Mouse (Mus musculus) inflammation-experienced regulatory T-cells, adult 6 months (primary cell): ENCODE data around the gene Trpc1. TPM values are rescaled to one million over a fixed set of nuclear protein-coding genes. Genes with fewer than 3 reads are reported as not detected.

Experiments used
- ATAC-seq: one replicate; pipeline ENCODE4 v1.8.0; 2017
- polyA plus RNA-seq, 3 experiments: library from polyadenylated mRNA; unstranded; fragments of 100-300 nt; shearing (Covaris generic); gene quantifications; one replicate each; pipeline ENCODE4 v1.2.1; 2017

The Trpc1 gene
- polyA plus RNA-seq, 3 experiments from 2014 or later: 0.34 to 0.60 (median 0.38) TPM

DNA sequence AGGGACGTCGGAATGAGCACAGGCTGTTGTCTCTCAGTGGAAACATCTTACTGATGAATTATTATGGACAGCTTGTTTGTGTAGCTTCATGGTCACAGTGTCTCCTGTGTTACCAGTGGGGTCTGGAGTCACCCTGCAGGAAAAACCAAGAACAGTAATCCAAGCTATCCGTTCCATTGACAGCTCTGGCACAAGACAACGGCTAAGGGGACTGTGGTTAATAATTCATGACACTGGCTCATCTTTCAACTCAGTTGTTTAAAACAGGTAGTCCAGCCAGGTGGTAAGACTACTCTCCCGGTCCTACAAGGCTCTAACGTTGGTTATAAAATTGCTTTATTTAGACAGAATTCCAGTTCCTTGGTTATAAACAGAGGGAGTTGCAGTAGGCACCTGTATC is 53.6 kb downstream of the Trpc1 start:
- ATAC-seq: no peak

DNA sequence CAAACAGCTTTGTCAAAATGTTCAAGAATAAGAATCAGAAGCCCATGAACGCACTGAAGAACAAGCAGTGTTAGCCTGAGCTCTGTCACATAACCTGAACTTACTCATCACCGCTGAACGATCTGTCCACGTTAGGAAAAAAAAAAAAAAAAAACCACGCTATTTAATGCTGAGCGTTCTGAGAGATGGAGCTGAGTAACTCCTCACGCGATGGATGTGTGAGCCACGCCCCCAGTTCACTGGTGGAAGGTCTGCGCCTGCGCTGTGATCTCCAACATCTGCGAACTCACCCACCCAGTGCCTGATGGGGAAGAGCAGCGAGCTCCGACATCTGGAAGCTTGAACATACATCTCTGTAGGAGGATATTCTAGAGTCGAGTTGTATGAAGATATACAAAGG is 55.2 kb downstream of the Trpc1 start:
- no peak for ATAC-seq

GRCm38 (mm10) chr9:95694526-95694925 is 55.6 kb downstream of the Trpc1 start:
- no peak for ATAC-seq

- ATAC-seq: no peak
Observed at GRCm38 (mm10) chr9:95693528-95694100, 56.6 kb downstream of the Trpc1 start.

GRCm38 (mm10) chr9:95692823-95693222 is 57.4 kb downstream of the Trpc1 start:
- ATAC-seq: no peak

DNA sequence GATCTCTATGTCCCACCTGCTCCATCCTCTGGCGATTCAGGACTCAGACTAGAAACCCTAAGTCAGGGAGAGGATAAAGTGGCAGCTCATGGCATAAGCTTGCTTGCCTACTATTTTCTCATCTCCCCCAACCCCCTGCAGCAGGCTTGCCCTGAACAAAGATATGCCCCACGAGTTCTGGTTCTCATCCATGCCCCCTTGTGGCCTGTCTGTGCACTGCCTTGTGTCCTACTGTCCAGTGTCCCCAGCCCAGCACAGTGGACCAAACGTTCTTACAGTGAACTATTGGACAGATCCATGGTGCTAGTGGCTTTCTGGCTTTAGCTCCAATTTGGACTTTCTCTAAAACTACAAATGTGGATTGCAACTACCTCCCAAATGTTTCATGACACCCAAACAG is 62.1 kb downstream of the Trpc1 start:
- no peak for ATAC-seq

DNA sequence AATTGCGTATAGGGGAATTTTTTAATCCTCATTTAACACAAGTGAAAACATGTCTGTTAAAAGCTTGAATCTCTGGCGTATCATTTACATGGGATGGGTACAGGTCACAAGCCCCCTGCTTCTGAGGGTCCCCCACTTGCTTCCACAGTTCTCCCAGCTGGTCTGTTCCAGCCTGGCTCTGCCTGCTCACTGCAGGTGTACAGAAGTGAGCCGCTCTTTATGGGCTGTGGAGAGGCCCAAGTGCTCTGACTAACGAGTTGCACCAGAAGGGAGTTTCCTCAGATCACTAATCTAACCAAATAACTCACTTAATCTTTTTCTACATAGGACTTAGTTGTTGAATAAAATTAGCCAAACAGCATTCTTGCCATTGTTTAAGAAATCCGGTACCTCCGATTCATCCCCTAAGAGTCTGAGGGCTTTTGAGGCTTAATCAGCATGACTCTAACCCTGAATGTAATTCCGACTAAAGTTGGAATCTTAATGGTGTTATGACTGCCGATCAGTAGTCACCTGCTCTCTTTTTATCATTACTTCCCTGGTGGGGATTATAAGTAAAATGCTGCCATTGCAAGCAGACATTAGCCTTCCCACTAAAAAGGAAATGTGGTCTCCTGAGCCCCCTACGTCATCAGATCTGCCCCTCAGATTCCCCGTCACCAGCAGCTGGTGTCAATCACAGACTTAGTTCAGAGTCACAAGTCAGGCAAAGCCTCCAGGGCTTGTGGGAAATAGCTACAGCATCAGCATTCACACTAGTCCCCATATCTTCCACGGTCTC is 64.3 kb downstream of the Trpc1 start:
- no peak for ATAC-seq

GRCm38 (mm10) chr9:95680691-95681090 is 69.5 kb downstream of the Trpc1 start:
- no peak for ATAC-seq

GRCm38 (mm10) chr9:95679966-95680365 is 70.2 kb downstream of the Trpc1 start:
- ATAC-seq: no peak

DNA sequence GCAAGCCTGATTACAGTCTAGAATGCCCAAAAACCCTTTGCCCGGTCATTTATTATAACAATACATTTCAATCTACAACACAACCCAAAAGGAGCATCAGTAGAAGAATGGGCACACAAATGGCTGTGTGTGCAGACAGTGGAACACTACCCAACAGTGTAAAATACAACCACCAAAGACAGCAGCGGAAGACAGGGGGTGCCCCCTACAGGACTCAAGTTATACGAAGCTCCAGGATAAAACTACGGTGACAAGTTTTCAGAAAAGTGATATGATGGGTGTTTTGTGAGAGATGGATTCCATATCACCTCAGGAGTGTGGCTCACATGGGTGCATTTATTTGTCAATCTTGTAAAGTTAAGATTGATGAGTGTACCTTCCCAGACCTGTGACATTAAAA is 74.2 kb downstream of the Trpc1 start:
- no peak for ATAC-seq

DNA sequence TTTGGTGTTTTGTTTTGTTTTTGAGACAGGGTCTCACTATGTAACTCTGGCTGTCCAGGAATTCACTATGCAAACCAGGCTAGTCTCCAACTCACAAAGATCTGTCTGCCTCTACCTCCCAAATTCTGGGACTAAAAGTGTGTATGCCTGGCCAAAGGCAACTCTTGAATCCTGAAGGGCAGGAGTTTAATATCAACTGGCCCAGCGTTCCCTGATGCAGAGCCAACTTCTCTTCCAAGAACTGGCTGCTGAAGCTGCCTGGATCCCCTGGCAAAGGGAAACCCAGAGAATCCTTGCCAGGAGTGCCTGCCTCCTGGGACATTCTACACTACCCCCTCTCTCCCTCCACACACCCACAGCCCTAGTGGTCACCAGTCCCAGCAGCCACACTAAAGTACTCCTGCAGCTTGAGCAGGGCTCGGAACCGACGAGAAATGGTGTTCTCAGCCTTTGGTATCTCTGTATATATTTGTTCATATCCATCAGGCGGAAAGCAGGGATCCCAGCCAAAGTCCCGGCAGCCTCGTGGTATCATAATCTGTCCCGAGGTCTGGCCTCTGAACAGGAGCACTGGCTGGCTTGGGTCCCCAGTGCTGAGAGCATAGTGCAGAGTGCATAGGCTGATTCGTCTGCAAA is 75.0 kb downstream of the Trpc1 start:
- no peak for ATAC-seq

GRCm38 (mm10) chr9:95672760-95673159 is 77.4 kb downstream of the Trpc1 start:
- ATAC-seq: no peak

DNA sequence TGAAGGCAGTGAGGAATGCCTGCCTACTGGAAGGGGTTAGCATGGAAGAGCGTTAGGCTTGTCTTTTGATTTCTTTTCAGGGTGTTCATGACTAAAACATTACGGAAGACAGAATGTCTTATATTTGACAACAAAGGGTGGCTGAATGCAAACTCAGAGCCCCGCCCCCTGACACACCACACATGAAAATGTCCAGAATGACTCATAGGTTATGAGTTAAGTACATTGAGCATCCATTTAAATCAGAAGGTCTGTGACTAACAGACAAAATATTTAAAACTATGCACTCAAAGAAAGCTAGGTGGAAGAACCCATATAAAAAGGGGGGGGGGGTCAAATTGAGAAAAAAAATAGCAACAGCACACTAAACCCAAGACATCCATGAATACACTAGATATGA is 77.8 kb downstream of the Trpc1 start:
- ATAC-seq: no peak

GRCm38 (mm10) chr9:95668306-95668705 is 81.9 kb downstream of the Trpc1 start:
- no peak for ATAC-seq

GRCm38 (mm10) chr9:95667836-95668235 is 82.3 kb downstream of the Trpc1 start:
- no peak for ATAC-seq

- no peak for ATAC-seq
Observed at GRCm38 (mm10) chr9:95665835-95666234, 84.3 kb downstream of the Trpc1 start.

DNA sequence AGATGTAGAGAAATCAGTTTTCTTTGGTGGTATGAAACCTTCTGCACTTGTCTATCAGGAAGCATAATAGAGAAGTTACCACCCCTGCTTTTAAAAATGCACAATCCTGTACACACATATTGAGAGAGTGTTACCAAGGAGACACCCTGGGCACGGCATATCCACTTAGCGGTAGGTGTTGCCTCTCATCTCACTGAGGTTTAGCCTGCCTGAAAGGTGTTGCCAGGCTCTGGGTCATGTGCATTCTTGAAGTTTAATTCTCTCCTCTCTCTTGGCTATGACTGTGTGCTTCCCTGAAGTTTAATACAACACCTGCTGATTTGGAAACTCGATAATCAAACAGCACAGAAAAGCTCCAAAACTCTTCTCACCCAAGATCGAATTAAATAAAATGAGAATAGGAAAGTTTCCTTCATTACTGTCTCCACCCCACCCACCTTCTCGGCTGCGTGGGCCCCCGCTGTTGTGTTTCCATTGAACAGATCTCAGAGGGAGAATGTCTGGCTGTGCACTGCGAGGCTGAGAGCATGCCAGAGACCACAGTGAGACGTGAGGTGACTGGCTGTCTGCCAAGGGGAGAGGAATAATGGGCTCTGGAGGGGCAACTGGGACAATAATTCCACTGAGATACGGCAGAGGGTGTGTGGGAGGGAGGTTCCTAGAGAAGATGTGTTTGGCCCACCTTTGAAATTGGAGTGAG is 85.7 kb downstream of the Trpc1 start:
- no peak for ATAC-seq

- no peak for ATAC-seq
Observed at GRCm38 (mm10) chr9:95657941-95658340, 92.2 kb downstream of the Trpc1 start.

Other genes starting within 250 kb of the Trpc1 start
- gene U2surp, start 238.4 kb downstream of the Trpc1 start, polyA plus RNA-seq: 100 to 1,000 TPM; 196 to 252 (median 205) TPM
- gene Paqr9, start 190.7 kb downstream of the Trpc1 start, polyA plus RNA-seq: not detected
- under 1 TPM in 2 of 3 experiments, not detected in 1; 0.16 to 0.19 TPM for gene Pcolce2, start 112.8 kb downstream of the Trpc1 start, polyA plus RNA-seq
- gene Pls1, start 94.9 kb upstream of the Trpc1 start, polyA plus RNA-seq: 1 to 10 TPM in 1 of 3 experiments, under 1 TPM in 2; 0.41 to 1.1 (median 0.55) TPM
- gene Atr, start 107.2 kb upstream of the Trpc1 start, polyA plus RNA-seq: 10 to 100 TPM; 20.9 to 29.2 (median 26.0) TPM
- 10 to 100 TPM; 43.3 to 64.3 (median 51.5) TPM for gene Xrn1, start 204.4 kb upstream of the Trpc1 start, polyA plus RNA-seq